Mouse (Mus musculus) heart, embryonic 16.5 days (tissue): ENCODE measurements at regions not wholly inside any gene's neighbourhood (a gene's known extent, or its start where the extent isn't known, plus 50 kb on each side); places are given as distances from the start of the nearest gene placed in this dataset.

Experiments used
- ATAC-seq: fragments of 200-750 bp; cut with Nextera tagmentation; replicated peaks from 2 replicates; pipeline ENCODE4 v1.8.0; 2017; ENCODE audit warnings: moderate number of reproducible peaks; ENCODE audit not compliant: insufficient read depth, low FRiP score; ENCODE audit errors: extremely low read depth
- H3K27ac ChIP-seq: fragments of 300-500 bp; sonication (generic); 2 replicates; pipeline ENCODE4 v1.5.1; 2014; ENCODE audit warnings: mild to moderate bottlenecking, low read length, control low read depth, moderate library complexity
- H3K27me3 ChIP-seq: fragments of 300-500 bp; sonication (generic); 2 replicates; pipeline ENCODE4 v1.6.1; 2014; ENCODE audit warnings: low read length, mixed read lengths; ENCODE audit not compliant: control insufficient read depth, insufficient read depth
- H3K36me3 ChIP-seq: fragments of 300-500 bp; sonication (generic); 2 replicates; pipeline ENCODE4 v1.6.1; 2014; ENCODE audit not compliant: control insufficient read depth, insufficient read depth
- H3K4me1 ChIP-seq: fragments of 300-500 bp; sonication (generic); 2 replicates; pipeline ENCODE4 v1.6.1; 2014; ENCODE audit warnings: low read length, mixed read lengths; ENCODE audit not compliant: control insufficient read depth, insufficient read depth
- H3K4me2 ChIP-seq: fragments of 300-500 bp; sonication (generic); 2 replicates; pipeline ENCODE4 v1.6.1; 2014; ENCODE audit warnings: low read depth, mild to moderate bottlenecking, control low read depth, low read length
- H3K4me3 ChIP-seq: fragments of 300-500 bp; sonication (generic); 2 replicates; pipeline ENCODE4 v1.5.1; 2014; ENCODE audit warnings: mild to moderate bottlenecking, control low read depth, low read length
- H3K9ac ChIP-seq: fragments of 300-500 bp; sonication (generic); 2 replicates; pipeline ENCODE4 v1.6.1; 2014; ENCODE audit warnings: low read length, control low read depth
- H3K9me3 ChIP-seq: fragments of 300-500 bp; sonication (generic); replicated peaks from 2 replicates; pipeline ENCODE4 v1.6.1; 2016; ENCODE audit warnings: low read length; ENCODE audit not compliant: control insufficient read depth
- WGBS: fragments of 180-500 bp; shearing (Covaris S2); extraction: QIAGEN DNeasy Blood & Tissue Kit; methylation state at CpG from one replicate; pipeline ENCODE4 v1.1.7; 2014; 5-methylcytosine and 5-hydroxymethylcytosine counted together

GRCm38 (mm10) chr15:62098791-62099660 is 1176.2 kb upstream of the A1bg start:
- no peaks in the 10 kb centered on the region for H3K36me3 ChIP-seq
- peak; percentile 81 for ATAC-seq
- no peak overlapping the region for H3K27ac ChIP-seq
- no peaks in the 10 kb centered on the region for H3K27me3 ChIP-seq
- 23% methylated on average over 16 of the region's 16 CpGs for WGBS
- peaks cover 3% of the 10 kb centered on the region for H3K9me3 ChIP-seq
- H3K4me3 ChIP-seq: no peak overlapping the region
- peaks cover 9% of the 10 kb centered on the region for H3K4me1 ChIP-seq
- H3K4me2 ChIP-seq: no peak overlapping the region
- H3K9ac ChIP-seq: no peak overlapping the region

DNA sequence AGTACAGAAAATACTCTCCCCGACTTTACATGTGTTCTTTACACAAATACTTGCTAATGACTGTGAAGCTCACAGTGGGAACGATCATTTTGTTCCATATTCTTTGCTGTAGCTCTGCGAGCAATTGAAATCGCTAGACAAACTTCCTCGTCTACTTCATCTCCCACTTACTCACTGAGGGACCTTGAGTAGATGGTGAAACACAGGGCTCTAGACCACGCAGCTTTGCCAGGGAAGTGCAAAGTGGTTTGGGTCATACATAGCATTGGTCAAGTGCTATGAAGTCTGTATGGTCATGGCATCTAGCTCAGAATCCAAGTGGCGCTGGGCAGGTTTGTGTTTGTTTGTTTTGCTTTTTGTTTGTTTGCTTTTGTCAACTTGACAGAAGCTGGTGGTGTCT is 1174.0 kb upstream of the A1bg start:
- no peak overlapping the region for H3K9ac ChIP-seq
- H3K4me1 ChIP-seq: peaks cover 20% of the 10 kb centered on the region
- 80% methylated on average over 7 of the region's 7 CpGs for WGBS
- no peaks in the 10 kb centered on the region for H3K27me3 ChIP-seq
- H3K9me3 ChIP-seq: no peaks in the 10 kb centered on the region
- H3K4me3 ChIP-seq: no peak overlapping the region
- no peak overlapping the region for H3K27ac ChIP-seq
- H3K4me2 ChIP-seq: no peak overlapping the region
- no peaks in the 10 kb centered on the region for H3K36me3 ChIP-seq
- no peak for ATAC-seq

- 89% methylated on average over 3 of the region's 3 CpGs for WGBS
- no peaks in the 10 kb centered on the region for H3K27me3 ChIP-seq
- ATAC-seq: no peak
Measured at GRCm38 (mm10) chr15:62095198-62095597, 1172.4 kb upstream of the A1bg start.

DNA sequence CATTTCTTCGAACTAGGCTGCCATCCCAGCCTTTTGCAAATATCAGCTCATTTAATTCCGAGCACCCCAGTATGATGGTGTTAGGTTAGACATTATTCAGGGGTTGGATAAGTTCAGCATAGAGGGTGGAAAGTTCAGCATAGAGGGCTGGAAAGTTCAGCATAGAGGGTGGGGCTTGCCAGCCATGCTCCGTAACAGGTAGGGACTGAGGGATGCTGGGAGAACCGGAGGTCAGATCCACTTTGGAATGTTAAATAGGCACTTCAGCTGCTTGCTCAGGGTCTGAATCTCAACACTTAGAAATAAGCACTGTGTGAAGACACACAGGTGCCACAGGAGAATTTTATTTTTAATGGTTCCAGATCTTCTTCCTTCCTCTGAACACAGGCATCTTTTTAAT is 1170.9 kb upstream of the A1bg start:
- no peak overlapping the region for H3K9ac ChIP-seq
- H3K4me1 ChIP-seq: peaks cover 14% of the 10 kb centered on the region
- H3K4me3 ChIP-seq: no peak overlapping the region
- H3K4me2 ChIP-seq: no peak overlapping the region
- ATAC-seq: no peak
- no peaks in the 10 kb centered on the region for H3K36me3 ChIP-seq
- H3K9me3 ChIP-seq: no peaks in the 10 kb centered on the region
- WGBS: 77% methylated on average over 4 of the region's 4 CpGs
- H3K27me3 ChIP-seq: no peaks in the 10 kb centered on the region
- no peak overlapping the region for H3K27ac ChIP-seq

More at GRCm38 (mm10) chr15:62095198-62095597, 1172.4 kb upstream of the A1bg start:
- Histone ChIP-seq H3K4me3 (no peak overlapping the region), H3K4me2 (no peak overlapping the region), H3K4me1 (peaks cover 20% of the 10 kb centered on the region), H3K27ac (no peak overlapping the region), H3K36me3 (no peaks in the 10 kb centered on the region), H3K9ac (no peak overlapping the region), H3K9me3 (no peaks in the 10 kb centered on the region)

GRCm38 (mm10) chr15:62092671-62093185 is 1169.9 kb upstream of the A1bg start:
- no peak overlapping the region for H3K9ac ChIP-seq
- WGBS: 13% methylated on average over 5 of the region's 5 CpGs

DNA sequence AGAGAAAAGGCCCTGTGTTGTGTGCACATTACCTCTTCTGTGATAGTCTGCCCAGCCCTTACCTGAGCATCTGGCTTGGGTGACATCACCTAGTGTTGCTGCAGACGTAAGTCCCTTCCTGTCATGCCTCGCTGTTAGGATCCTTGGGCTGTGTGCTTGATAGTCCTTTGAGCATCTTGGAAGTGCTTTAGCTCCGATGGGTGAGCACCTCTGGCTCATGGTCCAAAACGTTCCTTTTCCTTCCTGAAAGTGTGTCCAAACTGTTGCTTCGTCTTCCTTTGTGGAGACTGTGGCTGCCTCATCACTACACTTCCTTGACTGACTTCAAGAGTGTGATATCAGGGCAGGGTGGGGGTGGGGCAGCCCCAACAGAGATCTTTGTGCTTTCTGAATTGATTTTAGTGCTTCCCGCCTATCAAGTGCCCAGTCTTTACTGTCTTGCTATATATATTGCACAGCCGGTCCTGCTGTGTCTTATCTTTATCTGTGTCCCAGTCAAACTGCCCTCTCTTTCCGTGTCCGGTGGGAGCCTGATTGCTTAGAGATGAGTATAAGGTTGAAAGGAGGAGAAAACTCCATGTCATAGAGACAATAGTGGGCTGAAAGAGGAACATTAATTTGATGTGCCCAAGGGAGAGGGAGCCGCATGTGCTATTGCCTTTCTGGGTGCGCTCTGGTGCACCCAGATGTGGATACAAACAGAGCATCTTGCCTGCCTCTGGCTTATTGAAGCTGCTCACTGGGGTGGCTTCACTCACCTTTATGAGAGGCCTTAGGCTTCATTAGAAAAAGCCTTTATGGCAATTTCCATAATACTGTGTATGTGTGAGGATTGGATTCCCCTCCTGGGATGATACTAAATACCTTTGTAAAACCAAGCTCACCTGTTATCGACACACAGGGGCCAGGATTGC is 1169.2 kb upstream of the A1bg start:
- no peak overlapping the region for H3K27ac ChIP-seq
- no peaks in the 10 kb centered on the region for H3K9me3 ChIP-seq
- WGBS: 55% methylated on average over 12 of the region's 12 CpGs
- H3K9ac ChIP-seq: no peak overlapping the region
- ATAC-seq: no peak
- no peaks in the 10 kb centered on the region for H3K27me3 ChIP-seq
- no peaks in the 10 kb centered on the region for H3K36me3 ChIP-seq
- no peak overlapping the region for H3K4me3 ChIP-seq
- H3K4me2 ChIP-seq: no peak overlapping the region
- peaks cover 12% of the 10 kb centered on the region for H3K4me1 ChIP-seq

More at GRCm38 (mm10) chr15:62092671-62093185, 1169.9 kb upstream of the A1bg start:
- H3K9me3 ChIP-seq: no peaks in the 10 kb centered on the region
- ATAC-seq: peak; percentile 58; the same call in 1 of the 2 replicates
- H3K4me3 ChIP-seq: no peak overlapping the region
- no peak overlapping the region; the same call in 1 of the 2 replicates for H3K27ac ChIP-seq
- H3K27me3 ChIP-seq: no peaks in the 10 kb centered on the region
- H3K4me2 ChIP-seq: no peak overlapping the region; the same call in 1 of the 2 replicates
- H3K36me3 ChIP-seq: no peaks in the 10 kb centered on the region
- peaks cover 12% of the 10 kb centered on the region for H3K4me1 ChIP-seq

DNA sequence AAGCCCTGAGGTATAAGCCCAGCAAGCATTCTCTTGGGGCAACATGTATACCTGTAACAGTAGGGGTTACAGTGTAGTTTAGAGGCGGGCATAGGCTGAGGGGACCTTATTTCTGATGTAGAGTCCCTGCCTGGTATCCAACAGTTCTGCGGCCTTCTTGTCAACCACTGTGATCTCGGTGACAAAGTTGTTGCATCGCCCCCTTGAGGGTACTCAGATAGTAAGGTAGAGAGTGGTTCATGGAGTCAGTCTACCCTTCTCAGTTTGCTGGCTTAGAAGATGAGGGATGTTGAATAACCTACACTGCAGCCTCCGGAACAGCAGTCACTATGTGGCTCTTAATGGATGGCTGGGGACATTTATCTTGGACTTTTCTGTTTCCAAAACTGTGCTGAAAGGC is 1168.3 kb upstream of the A1bg start:
- H3K9me3 ChIP-seq: no peaks in the 10 kb centered on the region
- no peak overlapping the region for H3K27ac ChIP-seq
- H3K4me2 ChIP-seq: no peak overlapping the region
- H3K4me3 ChIP-seq: no peak overlapping the region
- WGBS: 89% methylated on average over 5 of the region's 5 CpGs
- no peak overlapping the region for H3K9ac ChIP-seq
- no peak for ATAC-seq
- H3K36me3 ChIP-seq: no peaks in the 10 kb centered on the region
- H3K4me1 ChIP-seq: peaks cover 12% of the 10 kb centered on the region
- no peaks in the 10 kb centered on the region for H3K27me3 ChIP-seq

DNA sequence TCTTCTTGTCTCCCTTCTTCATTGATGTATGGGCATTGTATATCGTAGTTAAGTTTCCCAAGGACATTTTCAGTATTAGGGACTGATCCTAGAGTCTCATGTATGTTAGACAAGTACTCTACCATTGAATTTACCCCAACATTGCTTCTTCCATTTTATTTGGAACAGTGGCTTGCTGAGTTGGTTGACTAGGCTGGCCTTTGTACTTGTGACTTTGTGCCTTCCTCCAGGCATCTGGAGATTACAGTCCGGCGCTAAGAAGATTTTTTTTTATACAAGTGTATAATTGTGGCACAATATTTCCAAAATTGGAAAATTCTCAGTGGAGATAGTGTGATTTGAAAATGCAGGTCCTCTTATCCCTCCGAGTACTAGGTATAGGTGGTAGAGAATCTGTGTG is 1165.5 kb upstream of the A1bg start:
- H3K9ac ChIP-seq: no peak overlapping the region
- no peak for ATAC-seq
- no peaks in the 10 kb centered on the region for H3K9me3 ChIP-seq
- H3K27me3 ChIP-seq: no peaks in the 10 kb centered on the region
- H3K4me3 ChIP-seq: no peak overlapping the region
- no peak overlapping the region for H3K4me2 ChIP-seq
- no peak overlapping the region for H3K27ac ChIP-seq
- no peaks in the 10 kb centered on the region for H3K36me3 ChIP-seq
- peaks cover 12% of the 10 kb centered on the region for H3K4me1 ChIP-seq
- 90% methylated on average over 4 of the region's 4 CpGs for WGBS
